Mouse (Mus musculus) thymus, adult 2 months (tissue): ENCODE data around the gene Tceal3. TPM values are rescaled to one million over a fixed set of nuclear protein-coding genes. Genes with fewer than 3 reads are reported as not detected.
A peak's percentile ranks its signal among the peaks of the same experiment; 100 is the strongest.
"Not testable (repeated sequence)": the region's sequence is repeated elsewhere in the genome, so short reads cannot be mapped to it uniquely, and the experiment has no call there.

Experiments
- DNase-seq: peaks from one replicate; pipeline ENCODE4 v3.0.0; 2021
- H3K27ac ChIP-seq: fragments of 200-500 bp; 2 replicates; pipeline ENCODE4 v1.5.1; 2012; ENCODE audit warnings: low read length, control low read depth; ENCODE audit not compliant: control insufficient read depth, insufficient read depth
- H3K27me3 ChIP-seq: fragments of 200-500 bp; 2 replicates; pipeline ENCODE4 v1.6.1; 2012; ENCODE audit warnings: mild to moderate bottlenecking, low read length, moderate library complexity, mixed read lengths; ENCODE audit not compliant: control insufficient read depth, insufficient read depth
- H3K36me3 ChIP-seq: fragments of 200-500 bp; 2 replicates; pipeline ENCODE4 v1.6.1; 2012; ENCODE audit warnings: mild to moderate bottlenecking, low read length, moderate library complexity; ENCODE audit not compliant: control insufficient read depth, insufficient read depth
- H3K4me1 ChIP-seq: fragments of 200-500 bp; replicated peaks from 2 replicates; pipeline ENCODE4 v1.6.1; 2012; ENCODE audit warnings: low read length; ENCODE audit not compliant: control insufficient read depth, insufficient read depth
- H3K4me3 ChIP-seq: fragments of 200-500 bp; 2 replicates; pipeline ENCODE4 v1.5.1; 2012; ENCODE audit warnings: mild to moderate bottlenecking, low read length, control low read depth, moderate library complexity; ENCODE audit not compliant: control insufficient read depth, insufficient read depth
- CTCF ChIP-seq: fragments of 200-500 bp; IDR thresholded peaks from 2 replicates; pipeline ENCODE4 v1.5.1; 2012; ENCODE audit warnings: mild to moderate bottlenecking, control low read depth, low read length, moderate library complexity, borderline replicate concordance; ENCODE audit not compliant: control insufficient read depth, poor library complexity, insufficient read depth; ENCODE audit errors: extremely low read depth
- POLR2A ChIP-seq: fragments of 200-500 bp; IDR thresholded peaks from 2 replicates; pipeline ENCODE4 v1.6.1; 2012; ENCODE audit warnings: mild to moderate bottlenecking, low read length, control low read depth, moderate library complexity; ENCODE audit not compliant: control insufficient read depth, poor library complexity, insufficient read depth; ENCODE audit errors: extremely low read depth
- WGBS: fragments of 180-500 bp; shearing (Covaris S2); methylation state at CpG from one replicate; pipeline ENCODE4 v1.1.7; 2018; 5-methylcytosine and 5-hydroxymethylcytosine counted together
- polyA plus RNA-seq: library from polyadenylated mRNA; depleted of rRNA; stranded (reverse); fragments of >200 nt; gene quantifications from 2 replicates; pipeline ENCODE4 v1.2.3, GENCODE M21; 2012; rRNA removed

The Tceal3 gene
- polyA plus RNA-seq, 1 experiment: 0.11 TPM

DNA sequence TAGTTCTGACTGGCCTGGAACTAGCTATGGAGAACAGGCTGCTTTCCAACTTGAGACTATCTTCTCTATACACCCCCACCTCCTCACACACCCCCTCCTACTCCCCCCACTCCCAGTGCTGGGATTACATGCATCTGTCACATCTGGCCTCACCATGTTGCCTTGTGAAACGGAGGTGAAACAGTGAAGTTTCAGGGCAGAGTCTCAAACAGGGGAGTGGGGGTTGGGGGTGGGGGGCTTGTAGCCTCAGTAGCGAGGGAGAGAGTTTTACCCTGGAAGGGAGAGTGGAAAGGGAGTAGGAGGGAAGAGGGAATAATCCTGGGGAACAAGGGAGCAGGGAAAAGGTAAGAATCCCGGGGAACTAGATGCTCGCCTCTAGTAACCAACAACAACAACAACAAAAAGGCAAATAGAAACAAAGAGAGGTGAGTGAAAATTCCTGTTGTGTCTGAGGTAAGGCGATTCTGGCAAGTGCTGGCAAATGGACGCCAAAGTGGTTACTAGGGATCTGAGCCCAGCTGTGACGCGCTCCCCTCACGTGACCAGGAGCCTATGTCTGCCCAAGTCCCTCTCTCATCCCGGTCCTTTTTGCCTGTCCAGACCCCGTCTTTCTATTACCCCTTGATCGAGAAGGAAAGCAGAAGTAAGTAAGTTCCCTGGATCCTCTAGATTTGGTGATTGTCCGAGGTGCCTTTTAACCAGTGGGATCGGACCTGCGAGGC, 117.0 kb downstream of the Tceal3 start, which contains the start of gene Tceal1:
Gene Tceal1, plus strand, starts transcription at position 537 of the 722 bp plus-strand sequence.
- DNase-seq: peak; percentile 1
- no peak within 1 kb of the TSS for H3K27ac ChIP-seq

DNA sequence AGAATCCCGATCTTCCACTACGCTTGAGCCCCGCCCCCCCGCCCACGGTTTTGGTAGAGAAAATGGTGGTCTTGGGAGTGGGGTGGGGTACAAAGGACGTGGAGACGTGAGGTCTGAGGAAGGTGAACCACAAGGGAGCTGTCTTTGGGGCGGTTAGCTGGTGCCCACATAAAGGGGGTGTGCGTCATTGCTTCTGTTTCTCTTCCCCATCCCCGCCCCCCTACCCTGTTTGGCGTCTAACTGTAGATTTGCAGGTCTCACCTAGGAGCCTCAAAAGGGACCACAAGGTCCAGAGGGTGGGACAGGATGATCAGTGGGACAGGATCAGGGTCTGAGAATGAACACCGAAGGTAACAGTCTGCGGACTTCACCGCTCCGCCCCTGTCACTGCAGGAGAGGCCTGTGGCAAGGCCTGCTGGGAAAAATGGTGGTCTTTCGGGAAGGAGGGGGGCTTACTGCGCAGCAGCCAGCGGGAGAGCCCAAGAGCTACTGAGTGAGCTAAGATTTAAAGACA, 117.6 kb downstream of the Tceal3 start:
- Histone ChIP-seq H3K27me3 (no peaks in the 10 kb centered on the region), H3K4me3 (peak overlapping the region; percentile 56), H3K4me1 (peaks cover 6% of the 10 kb centered on the region; the same call in 1 of the 2 replicates), H3K36me3 (no peaks in the 10 kb centered on the region), H3K27ac (no peak overlapping the region)
- TF ChIP-seq CTCF: no peak
- TF ChIP-seq POLR2A: no peak
- under 1% methylated on average over 18 of the region's 18 CpGs for WGBS
- peak; percentile 22 for DNase-seq

More for the DNA sequence above, 117.0 kb downstream of the Tceal3 start, which contains the start of gene Tceal1:
- peak within 1 kb of the TSS; percentile 56 for H3K4me3 ChIP-seq
- 12% methylated on average over 15 of the region's 15 CpGs for WGBS
- no peaks in the 10 kb centered on the region for H3K27me3 ChIP-seq
- H3K36me3 ChIP-seq: no peaks in the 10 kb centered on the region
- TF ChIP-seq CTCF: no peak
- no peak for TF ChIP-seq POLR2A
- peaks cover 6% of the 10 kb centered on the region; the same call in 1 of the 2 replicates for H3K4me1 ChIP-seq

DNA sequence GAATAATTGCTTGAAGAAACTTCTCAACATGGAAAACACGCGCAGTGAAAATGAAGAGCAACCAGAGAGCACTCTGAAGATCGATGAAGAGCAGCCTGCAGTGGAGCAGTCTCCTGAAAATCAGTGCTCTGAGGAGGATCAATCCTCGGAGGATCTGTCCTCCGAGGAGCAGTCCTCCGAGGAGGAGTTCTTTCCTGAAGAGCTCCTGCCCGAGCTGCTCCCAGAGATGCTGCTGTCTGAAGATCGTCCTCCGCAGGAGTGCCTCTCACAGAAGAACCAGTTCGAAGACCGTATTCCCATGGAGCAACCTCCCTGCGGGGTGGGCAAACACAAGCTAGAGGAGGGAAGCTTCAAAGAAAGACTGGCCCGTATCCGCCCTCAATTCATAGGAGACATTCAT, 118.1 kb downstream of the Tceal3 start:
- no peak for TF ChIP-seq CTCF
- 66% methylated on average over 14 of the region's 14 CpGs for WGBS
- Histone ChIP-seq H3K4me1 (peaks cover 6% of the 10 kb centered on the region; the same call in 1 of the 2 replicates), H3K27ac (no peak overlapping the region), H3K4me3 (no peak overlapping the region), H3K36me3 (no peaks in the 10 kb centered on the region), H3K27me3 (no peaks in the 10 kb centered on the region)
- no peak for DNase-seq

DNA sequence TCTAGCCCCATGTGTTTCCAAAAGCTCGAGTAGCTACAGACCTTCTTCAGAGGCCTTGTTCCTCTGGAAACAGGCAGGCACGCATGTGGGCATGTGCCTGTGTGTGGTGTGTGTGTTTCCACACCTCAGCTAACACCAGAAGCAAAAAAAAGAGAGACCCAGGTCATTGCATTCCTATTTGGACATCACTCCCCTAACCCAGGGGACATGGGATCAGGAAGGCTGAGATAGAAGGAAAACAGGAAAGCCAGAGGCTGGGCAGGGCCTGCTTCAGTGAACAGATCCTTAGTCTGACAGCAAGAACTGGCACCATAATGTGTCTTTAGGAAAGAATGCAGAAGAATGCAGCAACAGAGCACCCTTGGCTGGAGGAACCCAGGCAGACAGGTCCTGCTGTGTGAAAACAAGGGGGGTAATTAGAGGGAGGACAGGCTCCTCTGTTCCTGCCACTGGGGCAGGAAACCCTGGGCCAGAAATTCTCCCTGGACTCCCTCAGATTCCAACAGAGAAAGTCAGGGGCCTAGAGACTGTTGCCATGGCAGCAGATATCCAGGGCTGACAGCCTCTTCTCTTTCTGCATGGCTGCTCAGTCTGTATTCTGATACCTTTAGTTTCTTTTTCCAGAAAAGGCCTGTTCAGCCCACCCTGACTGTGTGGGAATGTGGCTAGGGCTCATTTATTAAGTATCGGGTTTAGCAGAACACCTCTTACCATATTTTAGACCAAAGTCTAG, 124.3 kb downstream of the Tceal3 start:
- not testable (repeated sequence) for DNase-seq, H3K4me1 ChIP-seq, H3K36me3 ChIP-seq, H3K27ac ChIP-seq, H3K27me3 ChIP-seq, H3K4me3 ChIP-seq
- 93% methylated on average over 3 of the region's 3 CpGs for WGBS

Other genes with a start within 250 kb of the Tceal3 start
- not detected in 2 replicates for gene Kir3dl1, start 72.8 kb upstream of the Tceal3 start, polyA plus RNA-seq
- gene Kir3dl2, start 46.8 kb upstream of the Tceal3 start, polyA plus RNA-seq: 0.06 TPM in 1 of 2 replicates, not detected in the other
- gene Tceal1, start 117.1 kb downstream of the Tceal3 start, polyA plus RNA-seq: 0.06 and 0.18 TPM in 2 replicates
- gene Morf4l2, start 152.8 kb downstream of the Tceal3 start, polyA plus RNA-seq: 27.7 and 37.1 TPM in 2 replicates
- gene Glra4, start 189.3 kb downstream of the Tceal3 start, polyA plus RNA-seq: not detected in 2 replicates
- gene Plp1, start 231.8 kb downstream of the Tceal3 start, polyA plus RNA-seq: 2.1 and 2.5 TPM in 2 replicates